Mouse (Mus musculus) neural tube, embryonic 11.5 days (tissue): ENCODE measurements around the gene Igfl3. TPM values are rescaled to one million over a fixed set of nuclear protein-coding genes. Genes with fewer than 3 reads are reported as not detected.

Experiments
- ATAC-seq: fragments of 200-750 bp; cut with Nextera tagmentation; 2 replicates; pipeline ENCODE4 v1.8.0; 2017; ENCODE audit warnings: moderate number of reproducible peaks, mild to moderate bottlenecking, moderate TSS enrichment, moderate library complexity; ENCODE audit not compliant: insufficient read depth, low FRiP score, low TSS enrichment
- DNase-seq: peaks from one replicate; pipeline ENCODE4 v3.0.0-alpha.2; 2015; ENCODE audit warnings: low spot score
- H3K27ac ChIP-seq: fragments of 300-500 bp; sonication (generic); 2 replicates; pipeline ENCODE4 v1.5.1; 2014; ENCODE audit warnings: low read depth, mild to moderate bottlenecking, low read length
- H3K27me3 ChIP-seq: fragments of 300-500 bp; sonication (generic); 2 replicates; pipeline ENCODE4 v1.6.1; 2014; ENCODE audit warnings: mild to moderate bottlenecking, low read length, mixed read lengths; ENCODE audit not compliant: control insufficient read depth, insufficient read depth
- H3K36me3 ChIP-seq: fragments of 300-500 bp; sonication (generic); 2 replicates; pipeline ENCODE4 v1.6.1; 2014; ENCODE audit warnings: mild to moderate bottlenecking, low read length, moderate library complexity, mixed read lengths; ENCODE audit not compliant: control insufficient read depth, insufficient read depth
- H3K4me1 ChIP-seq: fragments of 300-500 bp; sonication (generic); 2 replicates; pipeline ENCODE4 v1.6.1; 2014; ENCODE audit warnings: low read length, mixed read lengths; ENCODE audit not compliant: control insufficient read depth, insufficient read depth
- H3K4me2 ChIP-seq: fragments of 300-500 bp; sonication (generic); 2 replicates; pipeline ENCODE4 v1.6.1; 2014; ENCODE audit warnings: low read depth, mild to moderate bottlenecking, moderate library complexity
- H3K4me3 ChIP-seq: fragments of 300-500 bp; sonication (generic); 2 replicates; pipeline ENCODE4 v1.5.1; 2014; ENCODE audit warnings: low read depth, low read length
- H3K9ac ChIP-seq: fragments of 300-500 bp; sonication (generic); 2 replicates; pipeline ENCODE4 v1.6.1; 2014; ENCODE audit warnings: mild to moderate bottlenecking, low read length
- H3K9me3 ChIP-seq: fragments of 300-500 bp; sonication (generic); 2 replicates; pipeline ENCODE4 v1.6.1; 2016; ENCODE audit warnings: low read length; ENCODE audit not compliant: control insufficient read depth
- WGBS: fragments of 180-500 bp; shearing (Covaris S2); extraction: QIAGEN DNeasy Blood & Tissue Kit; methylation state at CpG from one replicate; pipeline ENCODE4 v1.1.7; 2014; 5-methylcytosine and 5-hydroxymethylcytosine counted together
- polyA plus RNA-seq: library from polyadenylated mRNA; unstranded; fragments of >200 nt; fragmentation: Nextera tagmentation; extraction: Ambion mirVana; gene quantifications from 2 replicates; pipeline ENCODE4 v1.2.1, GENCODE M21; 2014

Igfl3 gene
- polyA plus RNA-seq: not detected in 2 replicates

GRCm38 (mm10) chr7:18176194-18176593 is at the start of gene Igfl3:
Gene Igfl3 (plus strand): TSS chr7:18176494.
- H3K27me3 ChIP-seq: no peaks in the 10 kb centered on the region
- H3K9me3 ChIP-seq: peaks cover 9% of the 10 kb centered on the region
- H3K4me1 ChIP-seq: no peaks in the 10 kb centered on the region
- no peak within 1 kb of the TSS for H3K9ac ChIP-seq
- no peaks in the 10 kb centered on the region for H3K36me3 ChIP-seq
- ATAC-seq: no peak
- no peak for DNase-seq
- no peak within 1 kb of the TSS for H3K4me3 ChIP-seq
- H3K4me2 ChIP-seq: no peak within 1 kb of the TSS
- no peak within 1 kb of the TSS for H3K27ac ChIP-seq

GRCm38 (mm10) chr7:18210938-18211337 is 34.6 kb downstream of the Igfl3 start:
- no peak overlapping the region for H3K9ac ChIP-seq
- H3K4me3 ChIP-seq: no peak overlapping the region
- H3K9me3 ChIP-seq: no peaks in the 10 kb centered on the region
- no peak overlapping the region for H3K27ac ChIP-seq
- DNase-seq (peak; percentile 11), ATAC-seq (no peak)
- H3K4me1 ChIP-seq: no peaks in the 10 kb centered on the region
- H3K27me3 ChIP-seq: no peaks in the 10 kb centered on the region
- H3K4me2 ChIP-seq: no peak overlapping the region
- no peaks in the 10 kb centered on the region for H3K36me3 ChIP-seq
- WGBS: 19% methylated on average over 9 of the region's 9 CpGs

- no peaks in the 10 kb centered on the region for H3K36me3 ChIP-seq
- H3K4me3 ChIP-seq: no peak overlapping the region
- H3K4me1 ChIP-seq: no peaks in the 10 kb centered on the region
- no peak overlapping the region for H3K9ac ChIP-seq
- ATAC-seq (no peak), DNase-seq (no peak)
- H3K27ac ChIP-seq: no peak overlapping the region
- no peaks in the 10 kb centered on the region for H3K27me3 ChIP-seq
- H3K4me2 ChIP-seq: no peak overlapping the region
- WGBS: 66% methylated on average over 1 of the region's 1 CpGs
- H3K9me3 ChIP-seq: peaks cover 8% of the 10 kb centered on the region; the same call in 1 of the 2 replicates
Observed at GRCm38 (mm10) chr7:18214699-18215098, 38.4 kb downstream of the Igfl3 start.

Other genes starting within 250 kb of the Igfl3 start
- gene Ceacam11, start 204.4 kb upstream of the Igfl3 start, polyA plus RNA-seq: not detected in 2 replicates
- gene Ceacam13, start 166.6 kb upstream of the Igfl3 start, polyA plus RNA-seq: not detected in 2 replicates
- not detected in 2 replicates for gene Ceacam12, start 110.6 kb upstream of the Igfl3 start, polyA plus RNA-seq
- gene Mill1, start 68.9 kb downstream of the Igfl3 start, polyA plus RNA-seq: not detected in 2 replicates
- not detected in 2 replicates for gene Psg18, start 178.5 kb downstream of the Igfl3 start, polyA plus RNA-seq